Mouse (Mus musculus): ENCODE results near the gene Tsc22d3.

Gene Tsc22d3

GRCm38 (mm10) chrX:140503905-140504304 lies 96.6 kb downstream of the Tsc22d3 start:
- in situ Hi-C loops (cut with MboI; ENCODE audit: low sequenced_read_pairs) = no loop called here

- in situ Hi-C loops (cut with MboI; ENCODE audit: low sequenced_read_pairs) = no loop called here
These were observed 98.8 kb downstream of the Tsc22d3 start for GRCm38 (mm10) chrX:140501401-140502301.

- in situ Hi-C loops (cut with MboI; ENCODE audit: low sequenced_read_pairs) = no loop called here
These were observed 100.2 kb downstream of the Tsc22d3 start for GRCm38 (mm10) chrX:140500306-140500705.

GRCm38 (mm10) chrX:140498431-140498830 lies 102.0 kb downstream of the Tsc22d3 start:
- in situ Hi-C loops (cut with MboI; ENCODE audit: low sequenced_read_pairs) = loop anchor here (25.0 kb wide), 1 partner anchor 214 kb away; no protein-coding TSS in a partner anchor

- in situ Hi-C loops (cut with MboI; ENCODE audit: low sequenced_read_pairs) = loop anchor here (25.0 kb wide), 1 partner anchor 218 kb away; no protein-coding TSS in a partner anchor
These were observed 106.3 kb downstream of the Tsc22d3 start for GRCm38 (mm10) chrX:140494170-140494569.

- in situ Hi-C loops (cut with MboI; ENCODE audit: low sequenced_read_pairs) = loop anchor here (25.0 kb wide), 1 partner anchor 219 kb away; no protein-coding TSS in a partner anchor
These were observed 106.9 kb downstream of the Tsc22d3 start for GRCm38 (mm10) chrX:140493527-140494029.

- in situ Hi-C loops (cut with MboI; ENCODE audit: low sequenced_read_pairs) = loop anchor here (25.0 kb wide), 1 partner anchor 220 kb away; no protein-coding TSS in a partner anchor
These were observed 108.4 kb downstream of the Tsc22d3 start for GRCm38 (mm10) chrX:140491884-140492571.

GRCm38 (mm10) chrX:140490203-140490602 lies 110.3 kb downstream of the Tsc22d3 start:
- in situ Hi-C loops (cut with MboI; ENCODE audit: low sequenced_read_pairs) = loop anchor here (25.0 kb wide), 1 partner anchor 222 kb away; no protein-coding TSS in a partner anchor
